Mouse (Mus musculus): ENCODE data around the gene Cpa5.

The Cpa5 gene

GRCm38 (mm10) chr6:30644462-30644861, 33.7 kb downstream of the Cpa5 start:
- DNase-seq (ENCODE audit: low read depth): peak; percentile 54

- DNase-seq (ENCODE audit: low read depth): no peak
These were observed 34.6 kb downstream of the Cpa5 start for GRCm38 (mm10) chr6:30645379-30645778.

- DNase-seq (ENCODE audit: low read depth): no peak
These were observed 39.0 kb downstream of the Cpa5 start for GRCm38 (mm10) chr6:30649651-30650296.

- DNase-seq (ENCODE audit: low read depth): no peak
These were observed 41.8 kb downstream of the Cpa5 start for GRCm38 (mm10) chr6:30652425-30653188.

- no peak for DNase-seq (ENCODE audit: low read depth)
These were observed 42.7 kb downstream of the Cpa5 start for GRCm38 (mm10) chr6:30653518-30653917.

GRCm38 (mm10) chr6:30654402-30654859, 43.6 kb downstream of the Cpa5 start:
- no peak for DNase-seq (ENCODE audit: low read depth)

- no peak for DNase-seq (ENCODE audit: low read depth)
These were observed 44.1 kb downstream of the Cpa5 start for GRCm38 (mm10) chr6:30654932-30655331.

GRCm38 (mm10) chr6:30657279-30657678, 46.5 kb downstream of the Cpa5 start:
- no peak for DNase-seq (ENCODE audit: low read depth)

- no peak for DNase-seq (ENCODE audit: low read depth)
These were observed 47.8 kb downstream of the Cpa5 start for GRCm38 (mm10) chr6:30658619-30659018.

GRCm38 (mm10) chr6:30664776-30665175, 54.0 kb downstream of the Cpa5 start:
- no peak for DNase-seq (ENCODE audit: low read depth)

GRCm38 (mm10) chr6:30665296-30665695, 54.5 kb downstream of the Cpa5 start:
- DNase-seq (ENCODE audit: low read depth): no peak

GRCm38 (mm10) chr6:30666043-30666442, 55.2 kb downstream of the Cpa5 start:
- no peak for DNase-seq (ENCODE audit: low read depth)

GRCm38 (mm10) chr6:30667585-30667984, 56.8 kb downstream of the Cpa5 start:
- no peak for DNase-seq (ENCODE audit: low read depth)

- DNase-seq (ENCODE audit: low read depth): peak; percentile 72
These were observed 60.9 kb downstream of the Cpa5 start for GRCm38 (mm10) chr6:30671696-30672095.

- no peak for DNase-seq (ENCODE audit: low read depth)
These were observed 63.2 kb downstream of the Cpa5 start for GRCm38 (mm10) chr6:30673764-30674561.

- DNase-seq (ENCODE audit: low read depth): no peak
These were observed 64.0 kb downstream of the Cpa5 start for GRCm38 (mm10) chr6:30674714-30675280.

GRCm38 (mm10) chr6:30675281-30675771, 64.5 kb downstream of the Cpa5 start:
- DNase-seq (ENCODE audit: low read depth): no peak

- DNase-seq (ENCODE audit: low read depth): no peak
These were observed 65.7 kb downstream of the Cpa5 start for GRCm38 (mm10) chr6:30676506-30676905.

- DNase-seq (ENCODE audit: low read depth): no peak
These were observed 66.8 kb downstream of the Cpa5 start for GRCm38 (mm10) chr6:30677591-30677990.

- no peak for DNase-seq (ENCODE audit: low read depth)
These were observed 67.7 kb downstream of the Cpa5 start for GRCm38 (mm10) chr6:30678482-30678881.

- DNase-seq (ENCODE audit: low read depth): no peak
These were observed 68.8 kb downstream of the Cpa5 start for GRCm38 (mm10) chr6:30679567-30679966.

GRCm38 (mm10) chr6:30680442-30680841, 69.6 kb downstream of the Cpa5 start:
- no peak for DNase-seq (ENCODE audit: low read depth)
